Mouse (Mus musculus) skeletal muscle tissue, adult 2 months (tissue): ENCODE measurements around the gene Sh3gl3.

ENCODE experiments used
- DNase-seq: peaks from one replicate; pipeline ENCODE4 v3.0.0-alpha.2; 2012; ENCODE audit warnings: low read depth, low spot score

The Sh3gl3 gene

DNA sequence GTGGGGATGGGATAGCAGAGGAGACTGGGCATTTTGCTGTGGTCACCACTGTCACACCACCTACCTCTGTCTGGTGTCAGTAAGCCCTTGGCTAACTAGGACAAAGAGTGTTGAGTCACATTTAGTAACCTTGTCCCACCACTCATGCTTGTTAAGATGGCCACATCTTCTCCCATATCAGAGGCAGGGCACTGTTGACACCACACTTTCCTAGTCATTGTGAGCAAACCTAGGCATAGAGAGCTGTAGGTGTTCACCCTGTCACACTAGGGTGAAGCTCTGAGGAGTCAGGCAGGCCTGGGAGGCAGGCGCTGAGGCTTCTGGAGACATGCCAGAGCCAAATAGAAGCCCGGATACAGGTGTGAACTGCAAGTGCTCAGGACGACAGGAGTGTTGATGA, at the start of gene Sh3gl3:
Sh3gl3 (plus strand) TSS at position 301 of the 400 bp plus-strand sequence.
- DNase-seq = no peak

DNA sequence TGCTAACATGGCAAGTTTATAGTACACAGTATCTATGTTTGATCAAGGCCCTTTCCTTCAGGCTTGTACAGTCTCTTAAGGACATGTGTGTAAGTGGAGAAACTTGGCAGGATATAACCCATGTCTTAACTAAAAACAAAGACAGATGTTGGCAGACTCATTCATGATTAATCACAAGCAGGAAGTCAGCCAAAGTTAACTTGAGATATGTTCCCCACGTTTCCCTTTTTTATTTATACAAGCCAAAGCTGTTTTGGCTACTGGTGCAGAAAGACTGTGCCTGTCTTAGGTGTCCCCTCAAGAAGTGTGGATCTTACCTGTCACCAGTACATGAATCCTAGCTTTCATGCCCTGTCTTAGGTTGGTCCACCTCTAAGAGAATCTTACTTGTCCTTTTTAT, 35.4 kb upstream of the Sh3gl3 start:
- DNase-seq = no peak

DNA sequence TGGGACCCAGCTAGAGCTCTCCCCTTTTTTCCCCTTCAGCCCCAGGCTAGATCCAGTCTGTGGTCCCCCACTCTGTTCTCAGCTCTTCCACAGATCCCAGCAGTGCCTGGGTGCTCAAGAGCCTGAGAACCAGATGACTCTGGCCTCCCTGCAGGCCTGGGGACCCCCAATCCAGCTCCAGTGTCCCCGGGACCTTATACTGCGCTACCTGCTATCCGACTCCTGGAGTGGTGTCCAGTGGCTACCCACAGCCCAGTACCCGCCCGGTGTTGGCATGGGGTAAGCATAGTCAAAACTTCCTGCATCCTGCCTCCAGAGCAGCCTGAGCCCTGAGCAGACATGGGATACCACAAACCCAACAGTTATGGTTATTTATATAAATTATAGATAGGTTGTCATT, 26.5 kb upstream of the Sh3gl3 start:
- no peak for DNase-seq

DNA sequence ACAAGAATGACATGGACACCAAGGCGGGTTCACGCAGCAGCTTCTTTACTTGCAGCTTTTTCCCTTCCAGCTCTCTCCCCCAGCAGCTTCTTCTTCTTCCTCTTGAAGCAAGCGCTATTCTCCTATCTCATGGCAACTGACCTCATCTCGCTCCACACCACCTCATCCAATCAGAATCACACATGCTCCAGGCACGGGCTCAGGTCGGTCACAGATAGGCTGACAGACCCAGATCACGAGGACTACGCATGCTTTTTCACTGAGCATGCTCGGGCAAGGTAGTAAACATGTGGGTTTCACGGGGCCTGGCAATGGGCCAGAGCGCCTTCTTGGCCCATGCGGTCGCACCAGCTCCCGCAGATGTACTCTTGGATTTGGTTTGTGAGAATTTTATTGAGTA, 9.0 kb upstream of the Sh3gl3 start:
- no peak for DNase-seq

DNA sequence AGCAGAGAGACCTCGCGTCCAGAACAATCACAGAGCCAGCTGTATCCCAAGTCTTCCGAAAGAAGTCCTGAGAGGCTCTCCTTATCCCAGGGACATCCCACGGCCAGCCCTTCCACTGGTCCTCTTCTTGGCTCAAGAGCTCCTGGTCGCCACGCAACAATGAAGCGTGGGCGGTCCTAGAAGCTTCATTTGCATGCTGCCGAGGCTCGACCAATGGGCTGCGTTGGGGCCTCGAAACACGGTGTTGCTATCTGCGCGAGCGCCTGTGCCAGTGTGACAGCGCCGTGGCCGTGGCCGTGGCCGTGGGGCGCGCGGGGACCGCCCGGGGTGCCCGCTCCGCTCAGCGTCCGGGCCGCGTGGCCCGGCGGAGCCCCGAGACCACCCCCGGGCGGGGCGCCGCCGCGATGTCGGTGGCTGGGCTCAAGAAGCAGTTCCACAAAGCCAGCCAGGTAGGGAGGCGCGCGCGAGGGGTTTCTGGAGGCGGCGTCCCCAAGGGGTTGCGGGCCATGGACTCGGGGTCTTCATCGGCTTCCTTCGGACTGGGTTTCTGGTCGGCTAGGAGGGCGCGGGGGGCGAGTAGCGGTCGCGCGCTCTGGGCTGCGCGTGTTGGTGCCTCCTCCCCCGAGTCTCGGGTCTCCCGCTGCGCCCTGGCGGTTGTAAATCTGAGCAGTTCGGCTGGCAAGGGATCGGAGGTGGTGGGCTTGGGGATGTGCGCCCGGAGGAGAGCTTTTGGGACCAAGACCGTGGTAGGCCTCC, 1.1 kb downstream of the Sh3gl3 start:
- DNase-seq = peak; percentile 36

DNA sequence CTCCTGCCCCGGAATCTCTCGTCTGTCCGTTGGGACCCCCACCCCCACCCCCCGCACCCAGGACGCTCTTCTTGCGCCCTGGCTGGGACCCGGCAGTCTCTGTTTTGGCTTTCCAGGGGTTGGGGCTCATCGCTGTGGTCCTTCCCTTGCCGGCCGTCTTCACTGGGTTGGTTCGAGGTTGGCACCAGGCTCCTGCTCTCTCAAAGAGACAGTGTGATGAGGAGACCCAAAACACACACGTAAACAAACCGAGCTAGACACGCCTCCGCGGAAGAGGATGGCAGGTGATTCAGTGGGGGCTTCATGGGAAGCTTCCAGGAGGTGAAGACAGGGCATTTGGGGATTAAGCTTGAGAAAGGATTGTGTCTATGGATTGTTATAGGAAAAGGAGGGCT, 1.7 kb downstream of the Sh3gl3 start:
- no peak for DNase-seq

DNA sequence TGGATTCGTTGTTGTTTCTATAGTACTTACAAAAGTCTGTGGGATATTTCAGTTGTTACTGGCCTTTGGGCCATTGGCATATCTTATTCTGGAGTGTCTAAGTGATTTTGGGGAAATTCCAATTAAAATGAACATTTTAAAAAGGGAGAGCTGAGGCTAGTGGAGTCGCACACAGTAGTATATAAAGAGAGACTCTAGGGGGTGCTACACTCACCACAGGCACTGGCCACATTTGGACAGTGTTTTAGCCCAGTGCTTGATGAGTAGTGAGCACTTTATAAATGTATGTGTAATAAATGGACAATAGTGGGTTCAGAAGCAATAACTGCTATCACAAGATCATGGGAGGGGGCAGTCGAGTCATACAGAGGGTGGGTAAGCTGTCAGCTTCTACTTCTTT, 2.6 kb downstream of the Sh3gl3 start:
- no peak for DNase-seq

DNA sequence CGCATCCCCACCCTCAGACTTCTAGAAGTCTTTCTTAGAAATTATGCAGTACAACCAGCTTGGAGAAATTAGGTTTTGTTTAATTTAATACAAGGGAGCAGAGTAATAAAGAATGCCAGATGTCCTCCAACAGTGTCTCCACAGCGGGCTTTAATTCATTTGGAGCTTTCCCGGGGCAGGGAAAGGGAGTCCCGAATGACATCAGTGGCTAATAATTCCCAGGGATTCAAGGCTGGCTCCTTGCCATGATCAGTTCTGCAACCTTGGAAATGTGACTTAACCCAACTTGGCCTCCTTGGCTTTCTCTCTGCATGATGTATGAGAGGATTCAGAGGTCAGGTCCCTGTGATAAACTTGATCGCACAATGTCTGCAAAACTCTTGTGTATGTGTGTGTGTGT, 3.7 kb downstream of the Sh3gl3 start:
- peak; percentile 36 for DNase-seq

DNA sequence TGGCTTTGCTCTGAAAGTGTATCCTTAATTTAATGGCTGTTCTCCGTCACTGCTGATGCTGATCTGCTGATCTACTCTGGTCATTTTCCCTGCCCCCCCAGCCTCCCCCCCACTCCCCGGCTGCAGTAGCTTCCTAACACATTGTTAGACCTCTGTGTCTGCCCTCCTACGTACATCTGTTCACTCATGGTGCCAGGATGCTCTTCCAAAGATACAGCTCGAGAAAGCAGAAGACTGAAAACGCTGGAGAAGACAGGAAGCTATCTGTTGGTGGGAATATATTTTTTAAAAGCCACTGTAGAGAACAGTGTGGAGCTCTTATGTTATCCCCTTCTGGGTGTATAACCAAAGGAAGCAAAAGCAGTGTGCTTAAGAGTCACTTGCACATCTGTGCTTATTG, 7.3 kb downstream of the Sh3gl3 start:
- no peak for DNase-seq

DNA sequence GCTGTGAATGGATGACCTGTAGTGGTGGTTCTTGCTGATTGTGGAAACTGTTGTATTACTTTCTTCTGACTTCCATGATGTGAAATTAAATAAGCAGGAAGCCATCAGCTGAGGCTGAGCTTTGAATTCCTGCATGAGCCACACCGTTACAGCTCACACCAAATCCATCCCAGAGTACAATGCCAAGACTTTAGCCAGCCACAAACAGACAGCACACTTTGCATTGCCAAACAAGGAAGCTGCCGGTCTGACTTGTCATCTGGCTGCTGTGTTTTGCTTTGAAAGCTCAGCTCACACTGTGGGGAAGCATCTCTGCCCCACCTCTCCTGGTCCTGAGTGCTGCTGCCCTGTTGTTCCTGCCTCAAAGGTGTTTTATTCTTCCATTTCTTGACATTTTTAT, 9.1 kb downstream of the Sh3gl3 start:
- no peak for DNase-seq

DNA sequence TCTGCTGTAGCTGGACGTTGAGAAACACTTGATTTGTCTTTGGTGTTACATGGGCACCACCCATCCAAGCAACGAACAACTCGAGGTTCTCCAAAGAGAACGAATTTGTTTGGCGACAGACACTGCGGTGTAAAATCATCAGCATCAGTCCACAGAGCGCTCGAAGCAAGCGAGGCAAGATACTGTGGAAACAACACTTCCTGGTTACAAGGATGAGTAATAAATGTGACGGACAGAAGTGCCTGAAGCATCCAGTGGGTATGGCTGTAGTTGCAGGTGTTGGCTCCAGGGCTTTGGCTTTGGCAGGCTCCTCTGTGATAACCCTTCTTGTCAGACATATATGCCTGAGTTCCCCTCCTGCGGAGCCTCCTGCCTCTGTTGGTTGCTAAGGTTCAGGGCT, 18.0 kb downstream of the Sh3gl3 start:
- no peak for DNase-seq

DNA sequence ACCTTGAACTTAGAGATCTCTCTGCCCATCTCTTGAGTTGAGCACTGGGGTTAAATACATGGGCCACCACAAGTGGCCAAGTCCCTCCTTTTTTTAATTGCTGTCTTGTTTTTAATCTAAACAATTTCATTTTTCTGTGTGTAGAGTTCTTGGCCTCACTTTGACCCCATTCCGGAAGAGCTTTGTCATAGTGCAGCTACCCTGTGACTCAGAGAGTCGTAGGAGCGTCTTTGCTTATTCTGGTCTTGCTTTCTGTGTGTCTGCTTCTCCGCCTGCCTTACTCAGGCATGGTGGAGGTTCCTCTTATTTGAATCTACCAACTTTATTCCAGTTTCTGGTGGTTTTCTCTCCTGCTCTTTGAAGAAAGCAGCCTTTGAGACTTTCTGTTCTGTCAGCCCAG, 18.9 kb downstream of the Sh3gl3 start:
- no peak for DNase-seq

DNA sequence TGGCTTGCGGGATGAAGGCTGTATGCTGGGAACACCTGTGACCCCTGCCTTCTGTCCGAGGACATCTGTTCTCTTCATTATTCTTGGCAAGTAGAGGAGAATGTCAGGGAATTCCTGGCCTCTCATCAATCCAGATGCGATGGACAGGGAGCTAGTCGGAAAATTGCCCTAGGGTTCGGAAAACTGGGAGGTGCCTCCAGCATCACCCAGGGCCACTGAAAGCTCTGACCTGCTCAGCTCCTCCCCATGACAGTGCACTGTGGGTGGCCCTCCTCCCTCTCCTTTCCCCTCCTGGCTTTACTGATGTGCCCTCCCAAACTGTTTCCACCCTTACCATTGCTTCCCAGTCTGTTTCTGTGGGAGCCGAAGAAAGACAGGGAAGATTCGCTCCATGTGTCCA, 29.5 kb downstream of the Sh3gl3 start:
- DNase-seq = no peak

DNA sequence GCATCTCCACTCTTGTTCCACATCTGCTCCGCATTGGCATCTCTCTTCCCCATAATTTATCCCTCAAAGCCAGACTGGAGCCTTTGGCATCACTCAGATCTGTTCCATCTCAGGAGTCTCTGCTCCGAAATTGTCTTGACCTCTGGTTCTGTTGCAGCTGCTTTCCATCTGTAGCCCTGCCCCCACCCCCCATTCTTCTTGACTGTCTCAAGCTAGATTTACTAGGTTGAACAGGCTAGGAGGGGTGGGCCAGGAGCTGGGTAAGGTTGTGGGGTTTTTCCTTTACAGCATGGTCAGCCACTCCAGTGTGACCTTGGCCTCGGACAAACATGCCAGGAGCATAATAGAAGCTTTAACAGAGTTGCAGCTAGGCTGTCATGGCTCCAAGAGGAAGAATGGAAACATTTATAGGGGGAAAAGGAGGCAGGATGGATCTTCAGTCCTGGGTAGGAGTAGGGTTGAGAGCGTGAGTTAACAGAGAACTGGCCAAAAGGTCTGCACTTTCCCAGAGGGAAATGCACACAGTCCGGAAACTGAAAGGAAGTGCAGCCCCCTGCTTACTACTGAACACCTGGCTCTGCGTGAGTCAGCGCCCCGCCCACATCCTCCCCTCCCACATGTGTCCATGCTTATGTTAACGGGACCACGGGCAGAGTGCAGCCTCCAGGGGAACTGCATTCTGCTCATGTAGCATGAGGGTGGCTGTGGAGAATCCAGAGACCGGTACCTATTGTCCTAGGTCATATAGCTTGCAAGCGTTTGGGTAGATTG, 30.6 kb downstream of the Sh3gl3 start:
- no peak for DNase-seq

DNA sequence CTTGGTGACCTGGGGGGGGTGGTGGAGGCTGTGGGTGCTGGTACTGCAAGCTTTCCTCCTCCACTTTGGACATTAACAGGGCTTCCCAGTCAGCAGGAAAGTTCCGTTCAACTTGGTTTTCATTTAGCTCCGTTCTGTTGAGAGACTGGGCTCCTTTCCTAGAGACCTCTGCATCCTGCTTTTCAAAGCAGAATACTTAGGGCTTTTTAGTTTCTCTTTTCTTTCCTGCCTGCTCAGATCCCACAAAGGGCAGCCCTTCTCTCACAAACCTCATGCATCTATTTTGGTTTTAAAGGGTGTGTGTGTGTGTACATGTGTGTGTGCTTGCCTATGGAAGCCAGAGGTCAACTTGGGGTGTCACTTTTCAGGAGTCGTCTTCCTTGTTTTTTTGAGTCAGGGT, 31.3 kb downstream of the Sh3gl3 start:
- DNase-seq = no peak

DNA sequence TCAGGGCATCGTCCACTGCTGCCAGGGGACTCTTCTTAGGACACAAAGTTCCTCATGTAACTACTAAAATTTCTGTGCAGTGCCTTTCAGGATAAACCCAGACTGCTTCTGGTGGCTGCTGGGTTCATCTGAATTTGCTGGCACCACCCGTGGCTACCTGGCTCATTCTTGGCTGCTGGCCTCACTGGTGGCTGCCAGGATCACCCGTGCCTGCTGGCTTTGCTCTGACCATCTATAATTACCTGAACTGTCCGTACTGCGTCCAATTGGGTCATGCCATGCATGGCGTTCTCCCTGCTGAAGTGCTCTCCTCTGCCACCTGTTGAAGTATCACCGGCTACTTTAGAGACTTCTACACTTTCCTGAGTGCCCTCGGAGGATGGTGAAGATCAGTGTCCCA, 33.1 kb downstream of the Sh3gl3 start:
- DNase-seq = no peak

DNA sequence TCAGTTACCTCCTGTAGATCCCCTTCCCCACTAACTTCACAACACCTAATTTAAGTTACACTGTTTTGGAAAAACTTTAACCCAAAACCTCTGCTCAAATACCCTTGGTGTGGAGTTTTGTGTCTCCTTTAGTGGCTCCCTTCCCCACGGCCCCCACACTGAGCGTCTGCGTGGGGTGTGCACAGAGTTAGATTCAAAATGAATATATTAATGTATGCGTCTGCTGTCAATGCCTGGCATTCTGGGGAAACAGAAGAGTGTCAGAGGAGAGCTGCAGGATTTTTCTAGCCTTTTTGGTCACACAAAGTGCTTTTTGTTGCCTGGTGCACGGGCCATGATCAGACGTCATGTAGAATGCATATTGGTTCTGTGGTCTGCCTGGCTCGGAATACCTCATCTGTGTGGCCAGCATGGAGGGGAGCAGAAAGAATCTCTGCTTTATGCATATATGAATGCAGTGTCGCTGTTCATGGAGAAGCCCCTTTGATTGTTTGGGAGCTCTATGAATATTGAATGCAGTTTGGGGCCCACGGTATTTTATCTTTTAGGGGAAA, 47.8 kb downstream of the Sh3gl3 start:
- DNase-seq = no peak

DNA sequence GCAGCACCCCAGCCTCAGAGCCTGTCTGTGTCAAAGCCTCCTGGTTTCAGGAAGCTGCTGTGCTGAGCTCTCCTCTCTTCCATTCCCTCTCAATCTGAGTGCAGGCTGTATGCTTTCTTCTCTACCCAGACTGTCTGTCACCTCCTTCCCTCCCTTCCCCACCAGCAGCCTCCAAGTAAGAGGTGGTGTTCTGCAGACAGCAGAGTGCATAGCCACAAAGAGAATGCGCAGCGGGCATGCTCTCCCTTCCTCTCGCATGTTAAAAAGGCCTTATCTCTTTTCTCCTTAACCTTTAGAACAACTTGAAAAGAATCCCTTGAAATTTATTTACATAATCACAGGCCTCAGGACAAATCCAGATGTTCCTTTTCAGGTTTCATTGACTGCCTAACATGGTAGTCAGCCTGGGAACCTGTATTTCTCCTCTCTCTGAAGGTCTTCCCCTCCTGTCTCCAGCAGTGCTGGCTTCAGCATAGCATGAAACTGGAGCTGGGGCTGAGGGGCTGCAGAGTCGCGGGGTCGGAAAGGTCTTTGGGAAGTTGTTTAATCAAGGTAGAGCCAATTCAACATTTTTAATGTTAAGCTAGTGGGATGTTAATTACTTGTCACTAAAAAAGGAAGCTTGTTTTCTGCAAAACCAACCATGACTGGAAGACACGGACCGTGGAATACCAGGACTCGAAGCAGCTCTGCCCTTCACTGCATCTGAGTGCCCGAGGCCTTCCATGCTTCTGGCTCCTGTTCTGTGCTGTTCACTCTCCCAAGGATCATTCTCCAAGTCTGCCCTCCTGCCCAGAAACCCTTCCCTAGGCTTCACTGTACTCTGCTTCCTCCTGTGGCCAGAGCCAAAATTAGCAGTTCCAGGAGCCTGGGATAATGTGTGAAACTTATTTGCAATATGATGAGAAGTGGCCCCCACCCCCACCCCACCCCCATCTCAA, 50.5 kb downstream of the Sh3gl3 start:
- DNase-seq = no peak

DNA sequence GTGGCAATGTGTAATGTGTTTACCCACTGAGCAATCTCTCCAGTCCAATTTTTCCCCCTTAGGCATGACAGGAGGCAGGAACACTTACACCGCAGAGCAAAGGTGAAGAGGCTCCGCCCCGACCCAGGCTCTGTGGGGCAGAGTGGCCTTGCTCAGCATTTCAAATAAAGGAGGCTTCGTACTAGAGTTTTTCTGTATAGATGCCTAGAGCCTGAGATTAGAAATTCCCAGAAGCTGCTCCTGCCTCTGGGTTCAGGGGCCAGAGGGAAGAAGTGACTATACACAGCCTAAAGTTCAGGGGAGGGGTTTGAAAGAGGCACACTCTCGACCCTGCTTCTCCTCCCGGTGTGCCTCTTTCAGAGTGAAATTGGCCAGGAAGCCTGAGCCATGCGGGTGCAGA, 59.6 kb downstream of the Sh3gl3 start:
- no peak for DNase-seq

DNA sequence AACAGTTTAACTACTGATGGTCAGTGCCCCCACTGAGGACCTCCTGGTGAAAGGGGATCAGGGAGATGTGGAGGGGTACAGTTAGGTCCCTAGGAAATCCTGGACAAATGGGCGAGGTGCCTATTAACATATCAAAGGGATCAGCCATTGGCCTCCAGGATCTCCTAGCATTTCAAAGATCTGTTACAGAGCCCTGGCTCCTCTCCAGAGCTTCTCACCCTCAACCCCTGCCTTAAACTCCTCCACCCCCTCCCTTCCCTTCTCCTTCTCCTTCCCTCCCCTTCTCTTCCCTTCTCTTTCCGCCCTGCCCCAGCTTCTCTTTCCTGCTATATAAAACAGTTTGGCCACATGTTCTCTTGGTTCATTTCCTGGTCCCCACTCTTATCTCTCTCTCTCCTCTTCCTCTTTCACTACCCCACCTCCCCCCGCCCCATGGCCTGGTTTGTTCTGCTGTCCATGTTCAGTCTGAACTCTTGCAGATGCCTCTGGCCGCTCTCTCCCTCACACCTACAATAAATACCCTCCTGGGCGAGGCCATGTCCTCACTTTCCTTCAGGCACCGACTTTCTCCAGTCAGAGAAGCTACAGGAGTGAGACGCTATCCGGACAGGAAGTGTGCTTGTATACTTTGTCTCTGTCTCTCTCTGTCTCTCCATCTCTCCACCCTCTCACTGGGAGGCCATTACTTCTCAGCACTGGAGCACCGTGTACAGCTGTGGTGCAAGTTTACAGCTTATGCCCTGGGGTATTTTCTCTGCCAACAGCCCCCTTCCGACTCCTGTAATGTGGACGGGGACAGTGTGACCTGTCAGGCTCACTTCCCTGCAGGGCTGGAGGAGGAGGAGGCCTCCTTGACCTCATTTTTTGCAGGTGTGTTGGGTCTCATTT, 60.6 kb downstream of the Sh3gl3 start:
- DNase-seq = no peak

DNA sequence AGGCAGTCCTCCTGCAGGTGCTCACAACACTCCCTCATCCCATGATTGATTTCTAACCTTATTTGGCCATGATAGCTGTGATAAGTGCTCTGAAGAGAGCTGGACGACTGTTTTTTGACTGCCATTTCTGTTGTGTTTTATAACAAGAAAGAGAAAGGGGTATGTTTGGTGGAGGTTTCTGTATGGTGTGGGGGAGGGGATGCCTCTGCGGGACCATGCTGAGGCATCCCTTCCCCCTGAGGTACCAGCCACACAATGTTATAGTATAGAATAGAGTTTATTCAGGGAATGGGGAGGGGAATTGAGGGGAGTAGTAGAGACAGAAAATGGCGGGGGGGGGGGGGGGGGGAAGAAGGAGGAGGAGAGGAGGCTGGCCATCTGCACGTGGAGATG, 61.3 kb downstream of the Sh3gl3 start:
- no peak for DNase-seq
